Mouse (Mus musculus) adrenal gland, postnatal 14 days (tissue): ENCODE results near the gene Spn. TPM values are rescaled to one million over a fixed set of nuclear protein-coding genes. Genes with fewer than 3 reads are reported as not detected.
A peak's percentile ranks its signal among the peaks of the same experiment; 100 is the strongest.
"Not testable (repeated sequence)": the region's sequence is repeated elsewhere in the genome, so short reads cannot be mapped to it uniquely, and the experiment has no call there.

Experiments used
- DNase-seq: peaks from one replicate; pipeline ENCODE4 v3.0.0; 2021; ENCODE audit warnings: mixed read lengths
- long read RNA-seq, 2 experiments: library from polyadenylated mRNA; stranded (forward); transcript quantifications; one replicate each; pipeline ENCODE4 v2.0.0; 2021
- total RNA-seq: library from RNA; stranded (reverse); gene quantifications from 2 replicates; pipeline ENCODE4 v1.2.3, GENCODE M21; 2021

The Spn gene
- 1.4 and 7.9 TPM in 2 replicates for total RNA-seq
- long read RNA-seq, experiment 1, partial matches to known transcripts: 0 of 1 reads
- long read RNA-seq, experiment 1, other reads (novel, unspliced or antisense): 1 of 1 reads
- long read RNA-seq, experiment 2: 0 reads

DNA sequence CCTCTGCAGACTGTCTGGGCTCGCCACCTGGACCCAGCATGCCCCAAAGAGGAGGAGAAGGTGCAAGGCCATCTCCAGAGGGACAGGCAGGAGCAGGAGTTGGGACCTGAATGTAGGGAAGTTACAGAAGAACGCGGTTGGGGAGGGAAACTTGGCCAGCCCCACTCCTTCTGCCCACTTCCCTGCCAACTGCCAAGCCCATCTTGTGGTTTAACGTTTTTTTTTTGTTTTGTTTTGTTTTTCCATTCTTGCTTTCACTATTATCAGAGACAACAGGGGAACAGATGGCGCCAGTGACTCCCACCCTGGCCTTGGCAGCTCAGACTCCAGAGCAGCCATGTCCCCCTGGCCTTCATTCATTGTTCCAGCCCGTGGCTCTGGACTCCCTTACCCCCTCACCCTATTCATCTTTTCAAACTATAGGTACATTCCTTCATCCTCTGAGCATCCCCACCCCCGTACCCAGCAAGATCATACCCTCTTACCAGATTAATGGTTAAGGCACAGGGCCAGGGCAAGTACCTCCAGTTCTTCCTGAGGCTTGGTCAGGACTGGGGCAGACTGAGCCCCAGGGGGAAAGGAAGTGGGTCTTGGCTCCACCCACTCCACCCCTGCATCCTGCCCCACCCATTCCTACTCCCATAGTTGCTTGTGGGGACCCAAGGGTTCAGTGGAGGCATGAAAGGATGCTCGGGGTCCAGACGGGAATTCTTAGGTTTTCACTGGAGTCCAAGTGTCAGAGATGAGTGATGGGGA is at the start of gene Spn:
Gene Spn, minus strand, starts transcription at position 562 of the 756 bp plus-strand sequence.
- DNase-seq: no peak

DNA sequence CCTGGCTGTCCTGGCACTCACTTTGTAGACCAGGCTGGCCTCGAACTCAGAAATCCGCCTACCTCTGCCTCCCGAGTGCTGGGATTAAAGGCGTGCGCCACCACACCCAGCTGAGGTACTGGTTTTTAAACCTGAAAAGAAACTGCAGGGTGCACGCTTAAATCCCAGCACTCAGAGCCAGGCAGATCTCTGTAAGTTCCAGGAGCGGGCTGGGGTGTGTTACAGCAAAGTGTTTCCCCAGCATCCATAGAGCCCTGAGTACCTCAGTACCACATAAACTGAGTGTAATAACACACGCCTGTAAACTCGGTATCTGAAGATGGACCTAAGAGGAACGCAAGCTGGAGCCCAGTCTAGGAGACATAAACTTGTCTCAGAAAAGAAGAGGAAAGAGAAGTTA is 49.7 kb upstream of the Spn start:
- DNase-seq: no peak

DNA sequence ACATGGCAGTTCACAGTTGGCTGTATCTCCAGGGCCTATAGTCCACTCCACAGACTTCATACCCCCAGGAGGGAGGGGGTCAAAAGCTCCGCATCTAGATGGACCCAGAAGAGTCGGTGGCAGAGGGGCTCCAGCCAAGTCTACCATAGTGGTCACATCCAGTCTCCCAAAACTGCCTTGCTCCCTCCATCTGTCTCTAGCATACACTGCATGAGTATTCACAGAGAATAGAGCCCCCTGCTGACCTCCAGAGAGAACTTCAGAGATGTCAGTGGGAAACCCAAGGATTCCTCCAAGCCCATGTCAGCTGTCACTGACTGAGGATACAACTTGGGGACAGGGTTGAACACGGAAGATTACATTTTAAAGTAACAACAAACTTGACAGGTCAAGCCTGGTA is 48.0 kb upstream of the Spn start:
- peak; percentile 34 for DNase-seq

DNA sequence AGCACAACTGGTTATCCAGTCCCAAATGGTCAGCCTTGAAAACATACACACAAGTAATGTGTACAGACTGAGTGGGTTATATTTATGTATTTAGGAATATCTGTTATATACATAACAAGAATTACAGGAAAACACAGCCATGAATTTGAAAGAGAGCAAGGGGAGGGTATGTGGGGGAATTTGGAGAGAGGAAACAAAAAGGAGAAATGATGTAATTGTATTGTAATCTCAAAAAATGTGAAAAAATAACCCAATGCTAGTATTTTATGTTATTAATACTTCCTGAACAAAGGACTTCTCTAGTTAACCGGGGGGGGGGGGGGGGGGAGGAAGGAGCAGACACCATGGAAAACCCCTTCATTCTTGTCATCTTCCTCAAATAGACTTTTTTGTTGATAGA is 47.1 kb upstream of the Spn start:
- DNase-seq: no peak

DNA sequence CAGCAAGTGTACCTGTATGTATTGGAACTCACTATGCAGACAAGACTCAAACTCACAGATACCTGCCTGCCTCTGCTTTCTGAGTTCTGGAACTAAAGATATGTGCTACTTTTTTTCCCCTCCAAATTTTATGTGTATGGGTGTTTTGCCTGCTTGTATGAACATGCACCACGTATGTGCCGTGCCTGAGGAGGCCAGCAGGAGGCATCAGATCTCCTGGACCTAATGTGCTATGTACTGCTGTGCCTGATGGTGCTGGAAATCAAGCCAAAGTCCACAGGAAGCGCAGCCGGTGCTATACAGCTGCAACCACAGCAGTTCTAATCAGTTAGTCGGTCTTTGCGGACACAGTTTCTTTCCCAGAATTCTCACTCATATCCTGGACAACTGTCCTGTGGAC is 46.2 kb upstream of the Spn start:
- DNase-seq: no peak

DNA sequence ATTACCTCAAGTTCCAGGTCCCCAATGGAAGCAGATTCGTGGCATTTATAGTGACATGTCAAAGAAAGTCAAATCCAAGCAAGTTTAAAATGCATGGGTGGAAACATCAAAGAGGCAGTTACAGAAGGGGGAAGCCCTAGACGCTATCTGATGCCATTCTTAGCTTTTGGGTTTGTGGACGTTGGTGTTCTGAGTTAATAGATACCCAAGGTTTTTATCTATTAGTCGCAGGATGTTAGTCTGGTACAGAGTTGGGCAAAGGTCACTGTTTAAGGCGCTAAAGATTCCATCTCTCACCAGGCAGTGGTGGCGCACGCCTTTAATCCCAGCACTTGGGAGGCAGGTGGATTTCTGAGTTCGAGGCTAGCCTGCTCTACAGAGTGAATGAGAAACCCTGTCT is 45.7 kb upstream of the Spn start:
- no peak for DNase-seq

DNA sequence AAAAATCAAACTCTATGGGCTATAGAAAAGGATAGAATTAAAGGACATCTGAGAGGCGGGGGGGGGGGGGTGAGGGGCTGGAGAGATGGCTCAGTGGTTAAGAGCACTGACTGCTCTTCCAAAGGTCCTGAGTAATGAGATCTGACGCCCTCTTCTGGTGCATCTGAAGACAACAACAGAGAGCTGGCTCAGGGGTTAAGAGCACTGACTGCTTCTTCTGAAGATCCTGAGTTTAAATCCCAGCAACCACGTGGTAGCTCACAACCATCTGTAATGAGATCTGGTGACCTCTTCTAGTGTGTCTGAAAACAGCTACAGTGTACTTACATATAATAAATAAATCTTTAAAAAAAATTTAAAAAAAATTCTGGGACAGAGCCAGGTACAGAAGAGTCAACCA is 44.1 kb upstream of the Spn start:
- DNase-seq: not testable (repeated sequence)

DNA sequence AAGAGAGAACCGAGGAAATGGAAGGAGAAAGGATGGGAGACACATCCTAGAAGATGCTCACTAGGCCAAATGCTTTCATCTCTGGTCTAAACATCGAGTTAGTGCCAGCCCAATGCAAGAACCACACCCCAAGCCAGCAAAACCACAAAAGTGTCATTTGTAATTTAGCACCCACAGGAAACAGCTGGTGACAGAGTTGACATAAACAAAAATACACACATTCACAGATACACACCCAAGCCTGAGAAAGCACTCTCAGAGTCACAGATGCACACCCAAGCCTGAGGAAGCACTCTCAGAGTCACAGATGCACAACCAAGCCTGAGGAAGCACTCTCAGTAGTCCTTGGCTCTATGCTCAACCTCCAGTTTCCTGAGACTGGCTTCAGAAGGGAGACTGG is 43.2 kb upstream of the Spn start:
- no peak for DNase-seq

DNA sequence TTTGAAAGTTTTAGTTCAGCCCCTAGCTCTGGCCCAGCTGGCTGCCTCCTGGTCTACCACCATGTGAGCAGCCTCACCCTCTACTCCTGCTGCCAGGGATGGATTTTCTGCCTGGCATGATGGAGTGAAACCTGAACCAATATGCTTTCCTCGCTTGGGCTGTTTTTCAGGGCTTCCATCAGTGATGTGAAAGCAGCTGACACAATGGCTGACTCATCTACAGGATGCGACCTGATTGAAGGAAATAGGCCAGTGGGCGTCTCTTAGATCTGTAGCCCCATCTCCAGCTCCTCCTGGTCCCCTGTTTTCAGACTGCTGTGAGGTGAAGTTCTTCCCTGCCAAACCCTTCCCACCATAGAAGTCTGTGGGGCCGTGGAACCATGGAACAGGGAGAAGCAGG is 39.3 kb upstream of the Spn start:
- no peak for DNase-seq

DNA sequence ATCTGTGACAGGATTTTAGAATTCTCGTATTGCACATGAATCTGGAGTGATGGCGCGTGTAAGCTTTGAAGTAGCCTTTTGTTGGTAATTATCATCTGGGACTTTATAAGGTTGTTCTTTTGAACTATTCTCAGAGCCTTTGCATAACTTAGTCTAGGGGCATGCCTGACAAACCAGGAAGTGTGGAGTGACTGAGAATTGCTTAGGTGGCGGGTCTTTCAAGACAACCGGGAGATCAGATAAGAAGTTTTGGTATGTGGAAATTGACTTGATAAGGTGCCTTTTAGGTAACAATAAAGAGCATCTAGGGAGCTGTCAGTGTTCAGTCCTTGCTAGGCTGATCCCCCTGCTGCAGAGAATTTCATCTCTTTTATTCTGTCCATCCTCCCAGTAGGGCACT is 28.9 kb upstream of the Spn start:
- no peak for DNase-seq

DNA sequence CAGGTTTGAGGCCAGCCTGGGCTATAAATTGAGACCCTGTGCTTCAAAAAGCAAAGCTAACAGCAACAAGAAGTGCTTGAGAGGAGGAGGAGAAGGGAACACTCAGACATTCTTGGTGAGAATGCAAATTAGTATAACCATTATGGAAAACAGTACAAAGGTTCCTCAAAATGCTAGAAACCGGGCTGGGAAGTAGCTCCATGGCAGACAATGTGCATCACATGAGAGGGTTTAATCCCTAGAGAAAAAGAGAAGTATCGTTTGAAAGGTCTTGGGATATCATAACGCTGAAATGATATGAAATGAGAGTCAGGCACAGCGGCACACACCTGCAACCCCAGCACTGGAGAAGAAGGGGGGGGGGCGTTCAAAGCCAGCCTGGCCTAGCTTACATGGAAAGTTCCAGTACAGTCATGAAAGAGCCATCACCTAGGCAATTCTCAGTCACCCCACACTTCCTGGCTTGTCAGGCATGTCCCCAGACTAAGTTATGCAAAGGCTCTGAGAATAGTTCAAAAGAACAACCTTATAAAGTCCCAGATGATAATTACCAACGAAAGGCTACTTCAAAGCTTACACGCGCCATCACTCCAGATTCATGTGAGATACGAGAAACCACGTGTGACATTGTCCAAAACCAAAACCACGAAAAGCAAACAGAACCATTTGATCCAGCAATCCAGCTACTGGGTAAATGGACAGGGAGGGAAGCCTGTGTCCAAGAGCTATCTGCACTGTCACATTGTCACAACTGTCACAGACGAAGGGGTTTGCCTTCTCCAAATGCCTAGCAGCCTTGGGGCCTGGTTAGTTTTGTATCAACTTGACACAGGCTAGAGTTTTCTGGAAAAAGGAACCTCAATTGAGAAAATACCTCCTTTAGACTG is 28.2 kb upstream of the Spn start:
- DNase-seq: no peak

DNA sequence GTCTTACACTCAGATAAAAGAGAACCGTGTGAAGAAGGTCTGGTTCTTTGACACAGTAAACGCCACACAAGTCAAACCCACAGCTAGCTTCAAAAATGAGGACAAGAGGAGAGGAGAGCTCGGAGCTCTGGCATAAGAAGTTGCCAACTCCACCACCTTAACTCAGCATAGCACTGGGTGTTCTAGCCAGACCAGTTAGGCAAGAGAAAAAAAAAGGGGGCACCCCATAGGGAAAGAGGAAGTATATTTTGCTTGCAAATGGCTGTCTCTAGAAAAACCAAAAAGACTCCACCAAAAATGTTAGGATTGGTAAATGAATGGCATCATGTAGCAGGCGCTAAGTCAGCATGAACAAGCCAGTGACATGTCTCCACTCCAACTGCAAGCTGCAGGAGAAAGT is 26.4 kb upstream of the Spn start:
- DNase-seq: no peak

DNA sequence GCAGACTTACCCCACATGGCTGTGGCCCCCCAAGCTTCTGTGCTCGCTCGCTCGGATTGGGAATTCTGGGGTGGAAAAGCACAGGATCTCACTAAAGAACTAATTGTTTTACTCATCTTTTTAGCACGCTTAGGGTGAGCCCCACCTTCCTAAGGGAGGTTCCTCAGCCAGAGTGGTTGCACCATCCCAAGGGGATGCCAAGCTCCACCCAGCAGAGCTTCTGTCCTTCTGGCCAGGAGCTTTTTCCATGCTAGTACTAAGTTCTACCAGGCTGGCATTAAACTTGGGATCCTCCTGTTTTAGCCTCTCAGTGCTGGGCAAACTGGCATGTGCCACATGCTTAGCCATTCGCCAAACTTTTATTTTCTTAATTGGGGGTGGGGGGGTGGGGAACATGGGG is 24.9 kb upstream of the Spn start:
- DNase-seq: peak; percentile 61

DNA sequence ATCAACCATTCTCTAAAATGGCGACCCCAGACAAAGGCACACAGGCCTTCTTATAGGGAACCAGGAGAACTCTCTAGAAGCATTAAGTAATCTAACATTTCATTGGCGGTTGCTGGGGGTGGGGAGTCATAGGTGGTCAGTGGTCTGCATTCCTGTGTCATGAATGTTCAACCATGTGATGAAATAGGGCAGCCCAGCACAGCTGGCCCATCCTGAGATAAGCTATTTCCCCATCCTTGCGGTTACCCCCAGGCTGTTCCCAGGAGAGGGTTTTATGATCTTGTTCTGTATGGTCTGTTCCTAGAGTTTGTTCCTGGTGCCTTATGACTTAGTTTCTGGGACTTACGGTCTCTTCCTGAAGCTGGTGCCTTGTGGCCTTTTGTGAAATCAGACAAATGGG is 19.9 kb upstream of the Spn start:
- no peak for DNase-seq

DNA sequence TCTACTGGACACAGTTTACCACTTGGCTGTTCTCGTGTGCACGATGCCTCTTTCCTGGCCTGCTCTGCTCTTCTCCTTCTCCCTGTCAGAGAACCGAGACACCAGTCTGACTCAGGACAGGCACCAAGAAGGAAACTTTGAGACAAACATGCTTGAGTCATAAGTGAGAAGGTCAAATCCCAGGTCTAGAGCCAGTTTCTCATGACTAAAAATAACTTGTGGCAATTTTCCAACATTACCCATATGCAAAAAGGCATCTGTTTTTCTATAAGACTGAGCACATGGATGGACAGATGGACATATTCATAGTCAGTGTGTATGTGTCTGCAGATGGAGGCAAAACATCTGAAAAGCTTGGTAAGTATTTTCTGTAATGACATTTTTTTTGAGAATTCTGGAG is 15.9 kb upstream of the Spn start:
- peak; percentile 30 for DNase-seq

DNA sequence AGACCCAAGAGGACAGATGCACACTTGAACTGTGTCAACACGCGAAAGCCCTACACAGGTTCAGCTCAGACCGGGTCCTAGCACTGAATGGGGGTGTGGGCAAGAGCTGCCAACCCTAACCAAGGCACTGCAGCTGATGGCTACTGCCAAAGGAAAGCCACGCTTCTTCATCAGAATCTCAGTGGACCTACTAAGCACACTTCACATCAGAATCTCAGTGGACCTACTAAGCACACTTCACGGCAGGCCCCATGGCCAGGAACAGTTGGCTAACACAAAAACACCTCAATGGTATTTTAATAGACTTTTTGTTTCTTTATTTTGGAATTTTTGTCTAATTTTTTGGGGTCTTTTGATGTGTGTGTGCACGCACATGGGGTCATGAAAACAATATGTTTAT is 14.8 kb upstream of the Spn start:
- DNase-seq: no peak

DNA sequence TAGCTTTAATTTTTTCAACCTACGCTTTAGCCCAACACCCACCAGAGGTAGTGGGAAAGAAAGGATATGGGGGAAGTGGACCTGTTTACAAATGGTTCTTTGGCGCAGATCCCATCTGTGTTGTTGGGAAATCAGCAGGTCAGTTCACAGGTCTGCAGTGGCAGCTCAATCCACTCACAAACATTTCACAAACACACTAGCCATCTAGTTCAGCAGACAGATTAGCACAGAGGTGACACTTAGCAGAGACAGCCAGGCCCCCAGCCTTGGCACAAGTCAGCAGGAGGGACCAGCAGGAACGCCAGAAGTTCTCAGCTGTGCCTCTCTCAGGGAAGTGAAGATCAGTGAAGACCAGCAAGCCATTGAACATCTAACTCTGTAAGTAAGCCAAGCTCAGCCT is 10.3 kb upstream of the Spn start:
- no peak for DNase-seq

DNA sequence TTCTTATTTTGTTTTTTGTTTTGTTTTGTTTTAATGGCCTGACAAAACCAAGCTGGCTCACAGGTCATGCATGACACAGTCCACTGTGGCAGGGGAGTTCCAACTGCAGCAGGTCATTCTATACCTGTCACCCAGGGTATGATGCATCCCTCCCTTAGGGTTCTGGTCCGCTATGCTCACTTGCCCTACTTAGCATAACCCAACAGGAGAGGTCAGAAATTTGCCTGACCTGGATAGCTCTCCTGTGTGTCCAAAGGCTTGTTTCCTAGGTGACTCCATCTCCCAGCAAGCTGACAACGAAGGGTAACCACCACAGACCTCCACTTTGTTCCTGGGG is 8.6 kb upstream of the Spn start:
- no peak for DNase-seq

DNA sequence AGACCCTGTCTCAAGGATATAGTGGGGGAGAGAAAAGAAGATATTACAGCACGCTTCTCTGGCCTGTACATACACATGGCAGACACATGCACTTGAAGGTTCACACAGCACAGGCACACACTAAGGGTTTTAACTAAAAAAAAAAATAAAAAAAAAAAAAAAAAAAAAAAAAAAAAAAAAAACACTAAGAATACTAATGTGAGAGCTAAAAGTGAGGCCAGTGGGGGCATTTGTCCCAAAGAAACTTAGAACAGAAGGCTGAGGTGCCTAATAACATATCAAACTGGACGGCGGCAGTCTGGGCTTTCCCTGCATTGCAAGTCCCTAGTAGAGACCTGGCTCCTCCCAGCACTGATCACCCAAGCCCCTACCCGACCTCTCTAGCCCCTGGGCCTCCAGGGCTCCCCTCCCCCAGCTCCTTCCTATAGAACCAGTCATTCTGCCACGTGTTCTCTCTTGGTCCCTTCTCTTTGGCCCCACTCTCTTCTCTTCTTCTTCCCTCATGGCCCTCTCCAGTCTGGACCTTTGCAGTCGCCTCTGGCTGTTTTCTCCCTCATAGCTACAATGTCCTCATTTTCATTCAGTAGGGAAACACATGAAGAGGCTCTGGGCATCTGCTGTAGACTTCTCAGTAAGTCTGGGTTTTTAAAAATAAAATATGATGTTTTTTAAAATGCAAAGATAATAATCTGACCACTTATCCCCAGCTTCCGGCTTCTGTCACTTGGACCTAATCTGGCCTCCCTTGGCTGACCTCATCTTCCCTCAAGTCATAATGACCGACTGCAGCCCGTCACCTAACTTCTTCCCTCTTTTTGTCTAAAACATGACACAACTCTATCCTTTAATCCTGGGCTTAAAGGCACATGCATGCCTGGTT is 8.0 kb upstream of the Spn start:
- DNase-seq: no peak

DNA sequence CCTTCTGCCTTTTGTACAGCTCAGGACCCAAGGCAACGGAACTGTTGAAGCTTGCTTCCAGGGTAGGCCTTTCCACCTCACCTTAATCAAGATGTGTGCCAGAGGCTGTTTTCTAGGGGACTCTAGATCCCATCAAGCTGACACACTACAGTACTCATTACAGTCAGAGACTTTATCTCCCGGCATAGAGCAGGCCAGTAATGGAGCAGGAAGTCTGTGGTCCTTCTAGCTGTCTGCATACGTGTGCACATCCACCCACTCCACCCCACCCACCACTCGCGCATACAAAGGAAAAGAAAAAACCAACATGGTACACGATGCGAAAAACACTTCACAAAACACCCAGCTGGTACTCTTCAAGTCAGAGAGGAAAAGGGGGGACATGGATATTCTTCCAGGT is 6.8 kb upstream of the Spn start:
- no peak for DNase-seq

DNA sequence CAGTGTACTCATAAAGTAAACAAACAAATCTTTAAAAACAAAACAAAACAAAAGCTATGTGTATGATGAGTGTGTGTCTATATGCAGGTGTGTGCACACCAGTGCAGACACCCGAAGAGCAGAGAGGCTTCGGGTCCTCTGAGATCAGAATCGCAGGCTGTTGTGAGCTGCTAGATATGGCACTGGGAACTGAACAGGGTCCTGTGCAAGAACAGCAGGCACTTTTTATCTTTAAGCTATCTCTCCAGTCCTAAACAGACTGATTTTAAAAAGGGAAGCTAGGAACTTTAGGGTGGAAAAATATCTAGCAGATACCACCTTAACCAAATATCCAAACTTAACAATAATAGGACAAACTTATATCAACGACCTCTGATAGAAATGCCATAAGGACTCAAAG is 5.0 kb upstream of the Spn start:
- no peak for DNase-seq

DNA sequence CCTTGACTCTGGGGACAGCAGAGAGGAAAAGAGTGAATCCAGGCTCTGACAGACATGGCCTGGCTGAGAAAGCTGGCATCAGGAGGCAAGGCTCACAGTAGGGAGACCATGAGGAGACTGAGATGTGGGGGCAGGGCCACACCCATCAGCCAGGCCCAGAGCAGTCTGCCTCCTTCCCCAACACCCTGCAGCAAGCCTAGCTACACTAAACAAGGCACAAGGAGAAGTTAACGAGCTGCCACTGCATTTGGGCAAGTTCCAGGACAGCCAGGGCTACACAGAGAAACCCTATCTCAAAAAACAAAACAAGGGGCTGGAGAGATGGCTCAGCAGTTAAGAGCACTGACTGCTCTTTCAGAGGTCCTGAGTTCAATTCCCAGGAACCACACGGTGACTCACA is 4.6 kb upstream of the Spn start:
- no peak for DNase-seq
